Mouse (Mus musculus) embryonic facial prominence, embryonic 10.5 days (tissue): ENCODE data around the gene Gm10271. TPM values are rescaled to one million over a fixed set of nuclear protein-coding genes. Genes with fewer than 3 reads are reported as not detected.

Experiments
- DNase-seq: peaks from one replicate; pipeline ENCODE4 v3.0.0-alpha.2; 2017; ENCODE audit warnings: low spot score
- H3K27ac ChIP-seq: fragments of 300-500 bp; sonication (generic); replicated peaks from 2 replicates; pipeline ENCODE4 v1.5.1; 2016; ENCODE audit warnings: mild to moderate bottlenecking
- H3K27me3 ChIP-seq: fragments of 300-500 bp; sonication (generic); replicated peaks from 2 replicates; pipeline ENCODE4 v1.6.1; 2016; ENCODE audit warnings: low read depth, mild to moderate bottlenecking; ENCODE audit not compliant: poor library complexity, severe bottlenecking
- H3K36me3 ChIP-seq: fragments of 300-500 bp; sonication (generic); replicated peaks from 2 replicates; pipeline ENCODE4 v1.6.1; 2016; ENCODE audit warnings: mild to moderate bottlenecking, moderate library complexity
- H3K4me1 ChIP-seq: fragments of 300-500 bp; sonication (generic); 2 replicates; pipeline ENCODE4 v1.6.1; 2016
- H3K4me3 ChIP-seq: fragments of 300-500 bp; sonication (generic); 2 replicates; pipeline ENCODE4 v1.5.1; 2016; ENCODE audit warnings: mild to moderate bottlenecking, moderate library complexity
- H3K9me3 ChIP-seq: fragments of 300-500 bp; sonication (generic); 2 replicates; pipeline ENCODE4 v1.6.1; 2016; ENCODE audit warnings: mild to moderate bottlenecking
- WGBS: fragments of 180-500 bp; shearing (Covaris S2); methylation state at CpG from one replicate; pipeline ENCODE4 v1.1.7; 2016; 5-methylcytosine and 5-hydroxymethylcytosine counted together
- polyA plus RNA-seq: library from polyadenylated mRNA; unstranded; fragments of >200 nt; fragmentation: Nextera tagmentation; extraction: Ambion mirVana; gene quantifications from 2 replicates; pipeline ENCODE4 v1.2.1, GENCODE M21; 2016

The Gm10271 gene
- polyA plus RNA-seq, 1 experiment from 2014 or later: not detected

- H3K36me3 ChIP-seq: no peaks in the 10 kb centered on the region
- DNase-seq: no peak
- no peaks in the 10 kb centered on the region for H3K27me3 ChIP-seq
- H3K4me1 ChIP-seq: peaks cover 15% of the 10 kb centered on the region
- H3K4me3 ChIP-seq: no peak overlapping the region
- H3K9me3 ChIP-seq: no peaks in the 10 kb centered on the region
- no peak overlapping the region; the same call in 1 of the 2 replicates for H3K27ac ChIP-seq
- WGBS: 65% methylated on average over 6 of the region's 6 CpGs
Measured at GRCm38 (mm10) chr10:116996236-116996600, 23.8 kb upstream of the Gm10271 start.

- Histone ChIP-seq H3K4me3 (no peak overlapping the region), H3K9me3 (no peaks in the 10 kb centered on the region), H3K36me3 (no peaks in the 10 kb centered on the region), H3K27ac (no peak overlapping the region; the same call in 1 of the 2 replicates), H3K27me3 (no peaks in the 10 kb centered on the region), H3K4me1 (peaks cover 15% of the 10 kb centered on the region)
- no peak for DNase-seq
- 57% methylated on average over 6 of the region's 6 CpGs for WGBS
Measured at GRCm38 (mm10) chr10:116995584-116996235, 23.3 kb upstream of the Gm10271 start.

- Histone ChIP-seq H3K9me3 (no peaks in the 10 kb centered on the region), H3K27me3 (no peaks in the 10 kb centered on the region), H3K4me1 (peaks cover 15% of the 10 kb centered on the region), H3K4me3 (no peak overlapping the region), H3K27ac (peak overlapping the region; percentile 19; the same call in 1 of the 2 replicates), H3K36me3 (no peaks in the 10 kb centered on the region)
- DNase-seq: no peak
- 71% methylated on average over 5 of the region's 5 CpGs for WGBS
Measured at GRCm38 (mm10) chr10:116995162-116995561, 22.8 kb upstream of the Gm10271 start.

- H3K27ac ChIP-seq: no peak overlapping the region
- no peak for DNase-seq
- WGBS: 93% methylated on average over 8 of the region's 8 CpGs
- no peak overlapping the region for H3K4me3 ChIP-seq
- H3K4me1 ChIP-seq: peaks cover 15% of the 10 kb centered on the region
- no peaks in the 10 kb centered on the region for H3K36me3 ChIP-seq
- H3K27me3 ChIP-seq: no peaks in the 10 kb centered on the region
- no peaks in the 10 kb centered on the region for H3K9me3 ChIP-seq
Measured at GRCm38 (mm10) chr10:116993971-116994370, 21.6 kb upstream of the Gm10271 start.

GRCm38 (mm10) chr10:116986264-116987082 lies 14.1 kb upstream of the Gm10271 start, which contains the start of gene Best3:
Best3 (plus strand) TSS chr10:116986314.
- Histone ChIP-seq H3K4me1 (peaks cover 18% of the 10 kb centered on the region), H3K36me3 (no peaks in the 10 kb centered on the region), H3K27ac (0 out of 2 replicates have a peak within 1 kb of the TSS, but pooled peaks have one; percentile 7), H3K27me3 (no peaks in the 10 kb centered on the region), H3K4me3 (no peak within 1 kb of the TSS), H3K9me3 (no peaks in the 10 kb centered on the region)
- DNase-seq: peak; percentile 19
- WGBS: 52% methylated on average over 21 of the region's 21 CpGs

- no peaks in the 10 kb centered on the region for H3K36me3 ChIP-seq
- DNase-seq: no peak
- no peaks in the 10 kb centered on the region for H3K27me3 ChIP-seq
- H3K4me1 ChIP-seq: peaks cover 18% of the 10 kb centered on the region
- no peak overlapping the region for H3K27ac ChIP-seq
- H3K9me3 ChIP-seq: no peaks in the 10 kb centered on the region
- no peak overlapping the region for H3K4me3 ChIP-seq
- WGBS: 76% methylated on average over 12 of the region's 12 CpGs
Measured at GRCm38 (mm10) chr10:116984836-116985235, 12.4 kb upstream of the Gm10271 start.

GRCm38 (mm10) chr10:116982526-116982925 lies 10.1 kb upstream of the Gm10271 start:
- Histone ChIP-seq H3K36me3 (no peaks in the 10 kb centered on the region), H3K4me3 (no peak overlapping the region), H3K4me1 (peaks cover 15% of the 10 kb centered on the region), H3K27me3 (no peaks in the 10 kb centered on the region), H3K27ac (no peak overlapping the region), H3K9me3 (no peaks in the 10 kb centered on the region)
- WGBS: 71% methylated on average over 4 of the region's 4 CpGs
- no peak for DNase-seq

- no peaks in the 10 kb centered on the region for H3K27me3 ChIP-seq
- 71% methylated on average over 3 of the region's 3 CpGs for WGBS
- H3K36me3 ChIP-seq: no peaks in the 10 kb centered on the region
- DNase-seq: no peak
- H3K27ac ChIP-seq: no peak overlapping the region
- H3K4me3 ChIP-seq: no peak overlapping the region
- H3K9me3 ChIP-seq: no peaks in the 10 kb centered on the region
- H3K4me1 ChIP-seq: peaks cover 6% of the 10 kb centered on the region; the same call in 1 of the 2 replicates
Measured at GRCm38 (mm10) chr10:116980888-116981287, 8.5 kb upstream of the Gm10271 start.

- Histone ChIP-seq H3K36me3 (no peaks in the 10 kb centered on the region), H3K4me3 (no peak overlapping the region), H3K9me3 (no peaks in the 10 kb centered on the region), H3K4me1 (peaks cover 6% of the 10 kb centered on the region; the same call in 1 of the 2 replicates), H3K27me3 (no peaks in the 10 kb centered on the region), H3K27ac (no peak overlapping the region)
- WGBS: 80% methylated on average over 4 of the region's 4 CpGs
- no peak for DNase-seq
Measured at GRCm38 (mm10) chr10:116980273-116980672, 7.9 kb upstream of the Gm10271 start.

GRCm38 (mm10) chr10:116978841-116979240 lies 6.4 kb upstream of the Gm10271 start:
- Histone ChIP-seq H3K4me3 (no peak overlapping the region), H3K27ac (no peak overlapping the region), H3K27me3 (no peaks in the 10 kb centered on the region), H3K4me1 (peaks cover 6% of the 10 kb centered on the region; the same call in 1 of the 2 replicates), H3K9me3 (no peaks in the 10 kb centered on the region), H3K36me3 (no peaks in the 10 kb centered on the region)
- DNase-seq: no peak
- WGBS: 92% methylated on average over 9 of the region's 9 CpGs

- DNase-seq: no peak
- Histone ChIP-seq H3K4me3 (no peak overlapping the region), H3K36me3 (no peaks in the 10 kb centered on the region), H3K4me1 (peaks cover 6% of the 10 kb centered on the region; the same call in 1 of the 2 replicates), H3K27ac (no peak overlapping the region), H3K27me3 (no peaks in the 10 kb centered on the region), H3K9me3 (no peaks in the 10 kb centered on the region)
- WGBS: 77% methylated on average over 2 of the region's 2 CpGs
Measured at GRCm38 (mm10) chr10:116977858-116978257, 5.4 kb upstream of the Gm10271 start.

GRCm38 (mm10) chr10:116977455-116977854 lies 5.0 kb upstream of the Gm10271 start:
- Histone ChIP-seq H3K4me1 (peaks cover 6% of the 10 kb centered on the region; the same call in 1 of the 2 replicates), H3K27me3 (no peaks in the 10 kb centered on the region), H3K9me3 (no peaks in the 10 kb centered on the region), H3K27ac (no peak overlapping the region), H3K36me3 (no peaks in the 10 kb centered on the region), H3K4me3 (no peak overlapping the region)
- 62% methylated on average over 4 of the region's 4 CpGs for WGBS
- no peak for DNase-seq

GRCm38 (mm10) chr10:116968741-116969140 lies 3.7 kb downstream of the Gm10271 start:
- H3K9me3 ChIP-seq: no peaks in the 10 kb centered on the region
- 86% methylated on average over 4 of the region's 4 CpGs for WGBS
- no peak overlapping the region for H3K4me3 ChIP-seq
- H3K27ac ChIP-seq: no peak overlapping the region
- peaks cover 14% of the 10 kb centered on the region for H3K4me1 ChIP-seq
- H3K36me3 ChIP-seq: no peaks in the 10 kb centered on the region
- DNase-seq: no peak
- H3K27me3 ChIP-seq: no peaks in the 10 kb centered on the region
